Mouse (Mus musculus) WW6 (cell line): Measurements from ENCODE around the gene Anapc4.
A peak's percentile ranks its signal among the peaks of the same experiment; 100 is the strongest.

ENCODE experiments used
- DNase-seq: peaks from one replicate; pipeline ENCODE4 v3.0.0-alpha.2; 2013; ENCODE audit warnings: low read depth, low spot score

The Anapc4 gene

DNA sequence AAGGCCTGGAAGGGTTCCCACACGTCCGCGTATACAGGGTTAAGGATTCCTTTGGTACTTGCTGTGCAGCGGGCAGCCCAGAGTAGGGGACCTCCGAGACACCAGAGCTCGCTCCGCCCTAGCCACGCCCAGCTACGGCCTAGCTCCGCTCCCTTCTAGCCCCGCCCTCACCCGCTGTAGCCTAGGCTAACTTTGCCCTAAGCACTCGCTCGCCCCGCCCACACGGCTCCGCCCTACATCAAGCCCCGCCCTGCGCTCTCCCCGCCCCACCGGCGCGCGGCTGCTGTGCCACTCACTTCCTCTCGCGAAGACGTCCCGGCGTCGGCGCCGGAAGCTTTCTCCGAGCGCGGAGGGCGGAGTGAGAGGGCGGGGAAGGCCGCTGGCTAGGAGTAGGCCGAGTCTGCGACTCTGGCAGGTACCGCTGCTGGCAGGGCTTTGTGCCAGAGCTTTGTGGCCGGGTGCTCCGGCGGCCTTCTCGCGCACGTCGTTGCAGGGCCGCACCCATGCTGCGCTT lies at the start of gene Anapc4:
Gene Anapc4, plus strand, starts transcription at position 252 of the 514 bp plus-strand sequence.
- DNase-seq, result peak; percentile 94

DNA sequence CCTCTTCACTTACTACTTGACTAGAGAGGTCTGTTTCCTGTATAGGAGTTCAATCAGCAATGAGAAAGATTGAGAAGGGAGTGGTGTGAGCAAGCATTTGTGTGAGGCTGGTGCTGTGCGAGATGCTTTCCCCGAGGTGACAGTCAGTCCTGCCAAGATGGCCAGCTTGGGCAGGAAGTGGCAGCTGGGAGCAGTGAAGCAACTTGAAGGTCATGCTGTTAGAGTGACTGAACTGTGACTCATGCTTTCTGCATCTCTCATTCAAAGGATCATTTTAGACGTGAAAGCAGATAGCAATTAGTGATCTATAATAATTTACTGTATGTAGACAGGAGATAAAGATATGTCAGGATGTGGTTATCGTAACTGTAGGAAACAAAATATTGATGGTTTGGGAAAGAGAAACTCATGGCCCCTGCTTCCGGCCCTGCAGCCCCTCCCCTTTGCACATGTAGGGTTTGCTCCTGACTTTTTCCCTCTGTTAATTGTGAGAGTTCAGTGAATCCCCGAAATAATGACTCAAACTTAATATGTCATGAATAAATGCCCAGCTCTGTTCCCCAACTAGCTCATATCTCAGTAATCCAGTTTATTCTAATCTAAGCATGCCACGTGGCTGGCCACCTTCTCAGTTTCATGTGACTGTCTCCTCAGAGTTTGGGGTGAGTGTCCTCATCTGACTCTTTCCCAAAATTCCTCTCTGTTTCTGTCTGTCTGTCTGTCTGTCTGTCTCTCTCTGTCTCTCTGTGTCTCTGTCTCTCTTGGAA lies 47.1 kb upstream of the Anapc4 start:
- DNase-seq, result no peak

DNA sequence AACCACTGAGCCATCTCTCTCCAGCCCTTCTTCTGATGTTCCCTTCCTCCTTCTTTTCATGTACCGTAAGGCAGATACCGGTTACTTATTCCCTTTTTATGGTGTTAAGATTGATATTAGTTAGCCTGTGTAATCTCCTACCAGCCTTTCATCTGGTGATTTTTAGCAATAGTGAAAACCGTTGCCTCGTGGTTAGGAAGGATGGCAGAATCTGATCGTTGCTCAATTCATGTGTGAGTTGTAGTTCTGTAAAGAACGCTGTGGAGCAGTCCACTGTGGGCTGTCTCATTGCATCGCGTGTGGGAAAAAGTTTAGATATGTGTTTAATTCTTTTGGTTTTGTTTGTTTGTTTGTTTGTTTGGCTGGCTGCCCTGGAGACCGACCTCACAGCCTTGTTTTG lies 40.6 kb upstream of the Anapc4 start:
- no peak for DNase-seq

DNA sequence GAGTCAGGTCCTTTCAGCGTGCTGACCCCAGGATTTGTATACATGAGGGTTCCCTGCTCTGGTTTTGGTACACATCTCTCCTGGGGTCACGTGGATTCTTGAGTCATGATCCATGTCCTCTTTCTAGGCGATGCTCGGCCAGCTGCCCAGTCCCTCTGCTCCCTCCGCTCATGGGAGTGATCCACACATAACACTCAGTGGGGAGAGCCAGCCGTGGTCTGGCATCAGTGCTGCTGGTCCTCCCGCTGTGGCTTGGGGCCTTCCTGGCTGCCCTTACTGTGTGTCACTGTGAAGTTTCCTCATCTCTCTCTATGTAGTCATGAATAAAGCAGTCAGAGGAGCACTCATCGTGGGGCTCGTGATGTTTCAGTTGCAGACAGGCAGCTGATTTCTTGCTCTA lies 39.7 kb upstream of the Anapc4 start:
- DNase-seq, result no peak

DNA sequence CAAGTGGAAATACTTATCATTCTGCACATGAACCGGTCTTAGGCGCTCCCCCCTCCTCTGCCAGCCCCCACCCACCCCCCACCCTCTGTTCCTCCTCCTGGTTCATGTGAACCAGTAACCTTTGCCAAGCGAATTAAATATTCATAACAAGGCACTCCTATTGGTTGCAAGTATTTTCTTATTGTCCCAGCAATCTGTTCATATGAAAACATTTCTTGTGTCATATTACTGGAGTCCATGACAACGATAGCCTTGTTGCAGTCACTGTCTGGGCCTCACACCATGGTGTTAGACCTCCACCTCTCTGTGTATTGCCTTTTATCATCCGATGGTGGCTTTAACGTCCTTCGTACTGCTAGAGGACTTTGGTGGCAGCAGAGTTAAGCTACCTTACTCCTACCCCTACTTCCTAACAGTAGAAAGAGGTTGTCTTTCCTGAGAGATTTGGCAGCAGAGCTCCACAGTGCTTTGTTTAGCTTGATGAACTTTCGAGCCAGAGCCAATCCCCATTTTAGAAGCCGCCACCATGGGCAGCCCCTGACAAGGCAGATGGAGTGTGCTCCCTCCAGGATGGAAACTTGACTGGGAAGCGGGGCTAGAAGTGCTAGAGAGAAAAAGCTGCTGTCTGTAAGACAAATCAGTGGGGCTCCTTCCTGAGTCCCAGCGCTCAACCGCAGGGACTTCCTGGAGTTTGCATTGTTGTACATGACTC lies 34.4 kb upstream of the Anapc4 start:
- no peak for DNase-seq

DNA sequence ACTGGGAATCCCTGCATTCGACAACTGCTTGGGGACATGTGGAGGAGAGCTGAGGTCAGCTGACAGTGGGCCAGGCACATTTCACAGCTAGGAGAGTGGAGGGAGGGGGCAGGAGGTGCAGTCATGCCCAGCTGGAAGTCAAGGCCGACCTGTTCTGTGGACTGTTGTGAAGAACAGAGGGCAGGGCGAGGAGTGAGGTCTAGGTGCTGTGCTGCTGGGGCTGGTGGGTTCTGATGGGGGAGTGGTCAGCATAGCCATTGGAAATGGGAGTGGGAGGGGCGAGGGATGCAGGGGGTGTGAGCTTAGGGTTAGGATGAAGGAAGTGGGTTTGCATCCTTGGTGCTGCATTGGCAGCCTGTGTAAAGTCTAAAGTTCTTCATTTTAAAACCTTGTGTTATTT lies 28.0 kb upstream of the Anapc4 start:
- no peak for DNase-seq

DNA sequence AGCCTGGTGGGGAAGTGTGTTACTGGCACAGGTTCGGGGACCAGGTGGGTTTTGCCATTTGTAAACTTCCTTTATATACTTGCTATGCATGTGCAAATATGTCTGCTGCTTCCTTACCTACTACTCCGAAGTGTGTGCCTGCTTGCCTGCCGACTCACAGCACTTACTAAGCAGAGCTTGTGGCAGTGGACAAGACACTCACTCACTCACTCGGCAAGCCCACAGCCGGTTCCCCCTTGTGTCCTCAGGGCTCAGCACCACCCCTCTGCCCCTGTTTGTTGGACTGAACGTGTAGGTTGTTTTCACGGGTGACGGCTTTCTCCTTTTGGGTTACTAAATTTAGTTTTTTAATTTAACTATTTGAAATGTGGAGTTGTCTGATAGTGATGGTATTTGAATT lies 27.5 kb upstream of the Anapc4 start:
- DNase-seq, result no peak

DNA sequence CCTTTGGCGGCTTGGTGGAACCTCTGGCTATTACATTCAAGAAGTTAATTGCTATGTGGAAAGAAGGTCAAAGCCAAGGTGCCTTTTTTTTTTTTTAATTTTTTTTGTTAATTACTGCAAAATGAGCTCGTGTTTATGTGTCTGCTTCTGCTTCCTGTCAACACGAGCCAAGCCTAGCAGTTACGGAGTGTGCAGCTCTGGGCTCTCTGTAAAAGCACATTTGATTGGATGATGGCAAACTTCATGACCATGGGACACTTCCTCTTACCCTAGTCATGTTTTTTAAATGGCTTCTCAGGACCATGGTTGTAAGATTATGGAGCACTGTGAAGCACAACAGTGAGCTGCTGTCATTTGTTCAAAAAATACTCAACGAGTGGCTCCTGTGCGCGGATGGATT lies 26.8 kb upstream of the Anapc4 start:
- DNase-seq, result no peak

DNA sequence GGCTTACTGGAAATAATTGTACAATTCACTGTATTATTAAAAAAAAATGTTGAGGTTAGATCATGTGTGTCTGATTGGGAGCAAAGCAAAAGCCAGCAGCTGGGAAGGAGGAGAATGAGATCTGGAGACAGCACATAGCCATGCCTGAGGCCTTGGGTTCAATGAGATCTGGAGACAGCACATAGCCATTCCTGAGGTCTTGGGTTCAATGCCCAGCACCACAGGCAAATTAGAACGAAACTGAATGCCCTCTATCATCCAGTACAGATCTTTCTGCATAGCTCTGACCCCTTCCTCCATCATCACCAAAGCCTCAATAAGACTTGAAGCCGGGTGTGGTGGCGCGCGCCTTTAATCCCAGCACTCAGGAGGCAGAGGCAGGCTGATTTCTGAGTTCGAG lies 23.4 kb upstream of the Anapc4 start:
- DNase-seq, result no peak

DNA sequence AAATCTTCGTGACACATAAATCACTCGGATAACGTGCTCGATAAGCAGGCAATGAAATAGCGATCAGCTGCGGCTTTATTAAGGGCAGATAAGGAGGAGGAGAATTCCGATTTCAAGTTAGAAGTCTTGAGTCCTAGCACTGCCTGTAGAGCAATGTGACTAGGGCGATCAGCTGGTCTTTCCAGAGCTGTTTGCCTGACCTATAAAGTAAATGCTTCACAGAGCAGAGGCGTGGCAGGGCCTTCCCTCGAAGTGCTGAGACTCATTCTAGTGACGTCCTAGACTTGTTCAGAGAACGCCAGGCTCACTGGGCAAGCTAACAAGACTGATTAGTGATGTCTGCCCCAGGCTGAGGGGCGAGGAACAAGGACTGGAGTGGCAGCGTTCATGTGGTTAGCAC lies 22.8 kb upstream of the Anapc4 start:
- DNase-seq, result no peak

DNA sequence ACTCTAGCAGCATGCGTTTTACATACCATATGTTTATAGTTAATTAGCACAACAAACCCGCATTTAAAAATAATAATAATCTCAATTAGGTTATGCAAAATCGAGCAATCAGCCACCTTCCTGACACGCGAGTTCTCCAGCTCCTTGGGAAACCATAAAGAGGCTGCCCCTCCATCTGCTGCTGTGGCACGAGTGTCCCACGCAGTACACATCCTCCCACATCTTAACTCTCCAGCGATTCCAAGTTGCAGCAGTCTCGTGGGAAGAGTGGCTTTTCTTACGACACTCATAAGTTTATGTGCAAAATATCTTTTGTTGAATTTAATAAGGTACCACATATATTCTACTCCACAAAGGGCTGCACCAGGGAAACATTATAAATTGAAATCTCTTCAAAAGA lies 21.4 kb upstream of the Anapc4 start:
- no peak for DNase-seq

DNA sequence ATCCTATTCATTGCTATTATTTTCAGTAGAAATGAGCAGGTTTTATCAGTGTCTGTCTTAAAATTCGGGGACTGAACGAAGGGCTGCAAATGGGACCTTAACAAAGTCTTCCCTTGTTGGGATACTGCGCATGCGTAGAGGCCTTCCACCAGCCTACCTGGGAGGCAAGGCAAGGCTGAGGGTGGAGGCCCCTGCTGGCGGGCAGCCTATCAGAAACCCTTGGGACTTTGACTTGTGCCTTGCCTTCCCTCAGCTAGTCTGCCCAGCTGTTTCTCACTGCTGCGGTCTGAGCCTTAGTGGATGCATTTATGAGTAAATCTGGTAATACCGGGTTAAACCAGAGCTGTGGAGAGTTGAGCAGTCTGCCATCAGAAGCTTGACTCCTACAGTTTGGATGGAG lies 20.5 kb upstream of the Anapc4 start:
- no peak for DNase-seq

DNA sequence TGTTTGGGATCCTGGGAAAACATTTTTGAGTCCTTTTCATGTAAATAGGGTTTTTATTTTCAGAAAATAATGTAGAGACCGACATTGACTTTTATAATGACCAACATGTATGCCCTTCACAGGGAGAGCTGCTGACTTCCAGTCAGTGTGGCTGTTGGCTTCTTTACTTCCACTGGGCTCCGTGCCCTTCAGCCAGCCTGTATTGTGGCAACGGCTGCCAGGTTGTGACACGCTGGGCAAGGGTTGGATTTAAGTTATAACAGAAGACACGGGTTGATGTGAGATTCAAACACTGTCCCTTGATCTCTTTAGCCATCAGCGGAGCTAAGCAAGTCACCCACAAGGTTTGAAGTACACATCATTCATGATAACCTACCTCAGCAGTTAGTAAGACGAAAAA lies 15.1 kb upstream of the Anapc4 start:
- no peak for DNase-seq

DNA sequence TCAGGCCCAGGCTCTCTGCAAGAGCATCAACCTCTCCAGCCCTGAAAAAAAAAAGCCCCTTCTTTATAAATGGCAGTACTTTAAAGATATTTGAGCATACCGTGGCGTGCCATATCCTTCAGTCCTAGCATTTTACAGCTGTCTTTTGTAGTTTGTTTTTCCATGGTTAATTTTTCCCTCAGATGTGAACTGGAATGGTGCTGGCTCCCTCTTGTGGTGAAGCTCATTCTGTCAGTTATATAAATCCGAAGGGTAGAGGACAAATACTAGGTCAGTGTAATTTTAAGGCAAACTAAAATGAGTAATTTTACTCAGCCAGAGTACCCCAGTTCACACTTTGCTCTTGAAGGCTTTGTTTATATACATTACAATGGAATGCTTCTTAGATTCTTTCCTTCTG lies 12.1 kb upstream of the Anapc4 start:
- DNase-seq, result no peak

DNA sequence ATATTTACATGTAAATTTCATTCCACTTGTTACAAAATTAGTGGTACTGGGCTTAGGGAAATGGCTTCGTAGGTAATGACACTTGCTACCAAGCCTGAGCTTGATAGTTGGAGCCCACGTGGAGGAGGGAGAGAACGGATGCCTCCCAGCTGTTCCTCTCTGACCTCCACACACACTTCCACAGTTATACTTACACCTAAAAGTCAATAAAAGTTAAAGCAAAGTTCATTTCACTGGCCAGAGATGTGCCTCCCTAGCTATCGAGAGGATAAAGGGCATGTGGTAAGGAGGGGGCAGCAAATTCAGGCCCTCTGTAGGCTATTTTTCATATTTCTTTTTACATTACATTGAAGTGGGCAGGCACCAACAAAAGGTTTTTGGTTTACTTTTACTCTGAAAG lies 5.9 kb upstream of the Anapc4 start:
- no peak for DNase-seq

DNA sequence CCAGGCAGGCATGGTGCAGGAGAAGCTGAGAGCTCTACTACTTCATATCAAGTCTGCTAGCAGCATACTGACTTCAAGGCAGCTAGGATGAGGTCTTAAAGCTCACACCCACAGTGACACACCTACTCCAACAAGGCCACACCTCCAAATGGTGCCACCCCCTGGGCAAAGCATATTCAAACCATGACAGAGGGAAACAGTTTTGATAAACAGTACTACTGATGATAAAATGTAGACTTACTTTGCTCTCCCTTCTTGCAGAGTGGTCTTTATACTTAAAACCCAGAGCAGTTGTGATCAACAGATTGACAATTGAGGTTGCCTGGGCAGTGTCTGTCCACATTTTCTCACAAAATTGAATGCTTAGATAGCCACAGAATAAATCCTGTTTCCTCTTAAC lies 807 bp upstream of the Anapc4 start:
- no peak for DNase-seq

DNA sequence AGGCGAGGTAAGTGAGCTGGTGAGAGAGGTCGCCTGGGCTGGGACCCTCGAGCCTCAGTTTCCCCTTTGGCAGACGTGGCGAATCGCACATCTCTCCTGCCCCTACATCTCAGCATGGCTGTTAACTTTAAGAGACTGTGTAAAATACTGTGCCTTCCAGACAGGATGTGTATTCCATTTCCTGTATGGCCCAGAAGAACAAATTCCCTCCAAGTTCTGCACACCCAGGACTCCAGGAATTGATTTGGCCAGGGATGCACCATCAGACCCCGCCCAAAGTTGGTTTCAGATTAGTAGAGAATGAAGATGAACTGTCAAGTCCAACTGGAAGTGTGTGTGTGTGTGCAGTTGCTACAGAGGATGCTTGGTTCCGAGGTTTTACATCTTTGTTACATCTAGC lies 574 bp downstream of the Anapc4 start:
- no peak for DNase-seq

DNA sequence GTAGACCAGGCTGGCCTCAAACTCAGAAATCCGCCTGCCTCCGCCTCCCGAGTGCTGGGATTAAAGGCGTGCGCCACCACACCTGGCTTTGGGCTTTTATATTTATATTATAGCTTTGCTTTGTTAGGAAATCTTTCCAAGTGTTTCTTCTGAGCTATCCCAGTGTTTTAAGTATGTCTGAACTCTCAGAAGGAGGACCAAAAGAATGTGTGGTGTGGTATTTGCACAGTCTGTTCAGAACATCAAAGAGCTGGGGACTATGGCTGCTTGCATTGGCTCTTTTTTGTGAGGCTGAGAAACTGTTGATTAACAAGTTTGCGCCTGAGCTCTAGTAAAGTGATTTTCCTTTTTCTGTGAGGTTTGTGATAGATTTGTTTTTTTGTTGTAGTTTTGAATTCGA lies 10.5 kb downstream of the Anapc4 start:
- no peak for DNase-seq

DNA sequence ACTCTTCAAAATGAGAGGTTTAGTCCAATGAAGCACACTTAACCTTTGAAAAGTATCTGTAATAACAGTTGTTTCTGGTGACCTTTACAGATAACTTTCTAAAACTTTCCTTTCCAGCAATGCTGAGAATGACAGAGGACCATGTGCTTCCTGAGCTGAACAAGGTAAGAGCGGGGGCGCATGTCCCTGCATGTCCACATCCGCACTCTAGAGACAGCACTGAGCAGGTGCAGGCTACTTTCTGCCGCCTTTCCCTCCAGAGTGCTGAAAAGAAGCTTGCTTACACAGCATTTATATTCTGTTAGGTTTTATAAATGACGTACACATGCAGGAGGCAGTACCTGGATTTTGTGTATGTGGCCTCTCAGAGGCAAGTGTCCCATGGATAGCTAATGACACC lies 21.9 kb downstream of the Anapc4 start:
- peak; percentile 29 for DNase-seq

DNA sequence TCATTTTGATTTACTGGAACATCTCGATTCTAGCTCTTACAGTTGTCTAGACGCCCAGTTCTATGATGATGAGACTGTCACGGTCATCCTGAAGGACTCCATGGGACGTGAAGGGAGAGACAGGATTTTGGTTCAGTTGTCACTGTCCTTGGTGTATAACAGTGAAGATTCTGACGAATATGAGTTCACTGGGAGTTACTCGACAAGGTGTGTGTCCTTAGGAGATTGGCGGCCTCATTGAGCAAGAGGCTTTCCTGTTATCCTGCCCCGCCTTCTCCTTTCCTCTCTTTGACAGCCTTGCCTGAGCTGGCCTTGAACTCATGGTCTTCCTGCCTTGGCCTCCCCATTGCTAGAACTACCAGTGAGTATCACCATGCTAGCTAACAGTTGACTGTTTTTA lies 30.6 kb downstream of the Anapc4 start:
- DNase-seq, result no peak

DNA sequence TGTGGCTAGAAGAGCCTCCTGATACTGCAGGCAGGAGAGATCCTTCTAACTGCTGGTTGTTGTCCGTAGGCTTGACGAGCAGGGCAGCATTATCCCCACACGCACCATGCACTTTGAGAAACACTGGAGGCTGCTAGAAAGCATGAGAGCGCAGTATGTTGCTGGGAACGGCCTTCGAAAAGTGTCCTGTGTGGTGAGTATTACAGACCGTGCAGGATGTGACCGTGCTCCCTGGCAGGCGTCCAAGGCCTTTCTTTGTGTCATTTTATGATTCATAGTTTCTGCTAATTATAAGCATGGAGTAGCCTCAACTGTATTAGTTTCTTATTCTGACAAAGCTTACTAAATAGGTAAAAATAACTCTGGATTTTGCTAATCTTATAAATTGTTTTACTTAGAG lies 32.0 kb downstream of the Anapc4 start:
- no peak for DNase-seq

DNA sequence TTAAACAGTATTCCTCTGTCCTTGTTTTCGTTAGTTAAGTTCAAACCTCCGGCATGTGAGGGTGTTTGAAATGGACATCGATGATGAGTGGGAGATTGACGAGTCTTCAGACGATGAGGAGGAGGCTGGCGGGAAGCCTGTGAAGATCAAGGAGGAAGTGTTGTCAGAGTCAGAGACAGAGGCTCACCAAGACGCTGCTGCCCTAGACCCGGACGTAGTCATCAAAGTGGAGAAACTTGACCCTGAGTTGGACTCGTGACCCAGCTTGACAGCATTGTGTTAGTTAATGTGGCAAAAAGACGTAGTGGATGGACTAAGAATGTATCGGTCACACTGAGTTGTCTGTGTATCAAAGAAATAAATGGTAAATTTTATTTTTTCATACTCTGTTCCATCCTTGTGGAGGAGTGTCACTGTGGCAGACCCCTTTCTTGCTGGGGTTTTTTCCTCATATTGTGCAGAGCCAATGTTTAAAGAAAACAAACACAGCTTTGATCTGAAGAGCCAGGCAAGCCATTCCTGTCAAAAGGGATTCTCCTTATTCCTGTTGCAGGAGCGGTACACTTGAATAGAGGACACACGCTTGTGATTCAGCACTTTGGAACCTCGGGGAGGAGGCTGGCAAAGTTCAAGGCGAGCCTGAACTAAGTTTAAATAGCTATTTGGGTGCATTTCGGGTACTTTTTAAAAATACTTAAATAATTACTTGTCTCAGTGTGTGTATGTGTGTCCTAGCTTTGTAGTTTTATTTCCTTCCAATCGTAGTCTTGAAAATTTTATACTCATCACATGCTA lies 32.7 kb downstream of the Anapc4 start:
- DNase-seq, result no peak
